In the genomic region with DNA sequence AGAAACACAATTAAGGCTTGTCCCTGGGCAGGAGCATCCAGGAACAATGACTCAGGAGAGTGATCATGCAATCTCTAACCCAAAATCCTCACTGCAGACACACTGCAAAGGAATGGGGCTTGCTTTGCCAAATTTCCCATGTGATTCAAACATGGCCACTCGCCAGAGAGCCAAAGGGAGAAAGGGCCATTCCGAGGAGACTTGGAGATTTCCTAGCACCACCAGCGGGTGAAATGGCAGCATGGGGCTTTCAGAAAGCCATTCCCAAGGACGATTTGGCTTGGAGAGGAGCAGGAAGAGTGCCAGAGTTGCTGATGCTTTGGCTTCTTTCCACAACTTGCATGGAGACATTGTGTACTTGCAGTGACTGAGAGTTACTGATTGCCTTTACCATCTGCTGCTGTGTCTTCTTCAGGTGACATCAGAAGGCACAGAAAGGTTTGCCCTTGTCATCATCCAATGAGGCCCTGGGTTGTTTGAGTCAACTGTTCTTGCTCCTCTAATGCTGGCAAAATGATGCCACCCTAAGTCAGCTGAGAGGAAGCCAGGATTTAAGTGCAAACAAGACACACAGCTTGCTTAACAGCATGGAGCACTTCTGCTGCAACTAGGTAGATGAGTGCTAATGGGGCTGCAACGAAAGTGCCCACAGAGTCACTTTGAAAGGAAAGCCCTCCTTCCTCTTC, we compare ENCODE assay signal across 8 mouse cellular contexts. TPM values are rescaled to one million over a fixed set of nuclear protein-coding genes. Genes with fewer than 3 reads are reported as not detected.
A peak's percentile ranks its signal among the peaks of the same experiment; 100 is the strongest.
DNase-seq lines count a peak whose midpoint lies in the region; ATAC-seq and TF ChIP-seq lines count a peak whose summit lies in the region.

No protein-coding gene starts in this region.

- no peaks in the 10 kb centered on the region for H3K9me3 ChIP-seq in kidney, embryonic 16.5 days (ENCODE audit: low read length)

- no peak for TF ChIP-seq CTCF in bone marrow, adult 2 months (IDR thresholded peaks at IDR 0.05; ENCODE audit: control insufficient read depth, insufficient read depth, low read length)

- peaks cover 28% of the 10 kb centered on the region for H3K4me1 ChIP-seq in kidney, embryonic 16.5 days (ENCODE audit: insufficient read depth, low read length)
- peaks cover 2% of the 10 kb centered on the region; the same call in 1 of the 2 replicates for H3K4me1 ChIP-seq in bone marrow, adult 2 months (ENCODE audit: control insufficient read depth, insufficient read depth, low read length)

- TF ChIP-seq POLR2A in bone marrow, adult 2 months (IDR thresholded peaks at IDR 0.05; ENCODE audit: borderline replicate concordance, control insufficient read depth, low read depth, low read length), result no peak
- no peak for TF ChIP-seq POLR2A in myocyte (IDR thresholded peaks at IDR 0.05; ENCODE audit: insufficient read length, low read depth)

- H3K36me3 ChIP-seq in kidney, embryonic 16.5 days (ENCODE audit: insufficient read depth, low read length), result no peaks in the 10 kb centered on the region
- no peaks in the 10 kb centered on the region for H3K36me3 ChIP-seq in myocyte (ENCODE audit: control insufficient read depth, insufficient read depth)

- 72% methylated on average over 5 of the region's 5 CpGs for WGBS in kidney, embryonic 16.5 days
- 54% methylated on average over 5 of the region's 5 CpGs for WGBS in bone marrow, adult 2 months

- no peak for ATAC-seq in kidney, embryonic 16.5 days (ENCODE audit: low FRiP score, low TSS enrichment)

- H3ac ChIP-seq in myocyte (ENCODE audit: control insufficient read depth, insufficient read length), result no peak overlapping the region

- H3K79me2 ChIP-seq in myocyte (ENCODE audit: control insufficient read depth, insufficient read depth), result no peaks in the 10 kb centered on the region

- no peak overlapping the region for H3K4me2 ChIP-seq in kidney, embryonic 16.5 days (replicated peaks; ENCODE audit: low read depth, low read length)
- peak overlapping the region; percentile 65 for H3K4me2 ChIP-seq in myocyte (ENCODE audit: low read depth)

- H3K27ac ChIP-seq in kidney, embryonic 16.5 days (ENCODE audit: low read length), result no peak overlapping the region
- H3K27ac ChIP-seq in bone marrow, adult 2 months (ENCODE audit: control insufficient read depth, insufficient read depth, low read depth, low read length, poor library complexity), result peak overlapping the region; percentile 61

- peak; percentile 67 for DNase-seq in kidney, adult 18-20 months
- peak; percentile 77 for DNase-seq in gastrocnemius, postnatal 10 days
- peak; percentile 41 to 52 for DNase-seq in layer of hippocampus, adult 8-10 months (ENCODE audit: low spot score in 2 of 2)
- DNase-seq in c-Kit-positive CD71-positive TER-119-positive erythroid progenitor cells, embryonic 14.5 days (ENCODE audit: low spot score), result no peak
- no peak for DNase-seq in embryo, embryonic 11 days

- H3K4me3 ChIP-seq in kidney, embryonic 16.5 days (ENCODE audit: low read length), result no peak overlapping the region
- no peak overlapping the region for H3K4me3 ChIP-seq in bone marrow, adult 2 months (replicated peaks; ENCODE audit: control insufficient read depth, low read depth, low read length)
- no peak overlapping the region for H3K4me3 ChIP-seq in myocyte

- no peaks in the 10 kb centered on the region for H3K27me3 ChIP-seq in kidney, embryonic 16.5 days (ENCODE audit: insufficient read depth, low read length)
- no peaks in the 10 kb centered on the region for H3K27me3 ChIP-seq in myocyte (ENCODE audit: control insufficient read depth, insufficient read depth, insufficient read length)

- H3K9ac ChIP-seq in kidney, embryonic 16.5 days (replicated peaks; ENCODE audit: low read length), result no peak overlapping the region

TF ChIP-seq in myocyte, 11 proteins besides CTCF, POLR2A, EP300 and RAD21:
- TF ChIP-seq SRF (IDR thresholded peaks at IDR 0.05; ENCODE audit: control insufficient read depth, insufficient read length, low read depth) (no peak), MYOG (IDR thresholded peaks at IDR 0.05; ENCODE audit: control insufficient read depth in 1 of 3, insufficient read depth in 1 of 3, insufficient read length in 2 of 3, low read depth in 2 of 3) (no peak), REST (IDR thresholded peaks at IDR 0.05; ENCODE audit: insufficient read depth, insufficient read length) (no peak), USF1 (IDR thresholded peaks at IDR 0.05; ENCODE audit: low read depth) (peak; percentile 86), TCF3 (IDR thresholded peaks at IDR 0.05; ENCODE audit: insufficient read length, low read depth) (no peak), TCF12 (IDR thresholded peaks at IDR 0.05; ENCODE audit: insufficient read depth, poor library complexity, severe bottlenecking) (no peak), MAX (IDR thresholded peaks at IDR 0.05; ENCODE audit: low read depth) (no peak), POLR2AphosphoS2 (IDR thresholded peaks at IDR 0.05; ENCODE audit: insufficient read length, low read depth) (no peak), CEBPB (IDR thresholded peaks at IDR 0.05; ENCODE audit: insufficient read depth, poor library complexity, severe bottlenecking) (peak; percentile 86), MYOD1 (IDR thresholded peaks at IDR 0.05; ENCODE audit: control insufficient read depth in 1 of 3, insufficient read length in 2 of 3, low read depth in 2 of 3) (no peak), E2F4 (IDR thresholded peaks at IDR 0.05; ENCODE audit: insufficient read depth) (no peak)

RNA-seq across cellular contexts. Expression of gene Lyst, which starts 16.5 kb away (rescaled TPM):
- 3.2 and 4.6 TPM in 2 replicates for polyA plus RNA-seq in kidney, embryonic 16.5 days (2015; fragmentation: Nextera tagmentation; extraction: Ambion mirVana)
- 9.2 and 27.6 TPM in 2 replicates for polyA plus RNA-seq in bone marrow, adult 2 months (2011; ENCODE audit: insufficient read depth, insufficient read length, low replicate concordance, missing spikeins)
- total RNA-seq in gastrocnemius, postnatal 10 days (2021), result 1 to 10 TPM; 6.5 to 9.5 TPM
- 100 to 1,000 TPM in 1 of 4 experiments, 10 to 100 TPM in 3; 81.9 to 115 (median 89.3) TPM for total RNA-seq in layer of hippocampus, adult 8-10 months (2022)
- polyA plus RNA-seq in myocyte (2012; fragmentation: generic; extraction: Trizol), result 3.6 TPM

Comparison
In these comparisons a context has a peak if more than half of its experiments do, and no peak if none do; other contexts are left out.
1. DNase-seq: peak in kidney, adult 18-20 months (single experiment), gastrocnemius, postnatal 10 days (single experiment) and layer of hippocampus, adult 8-10 months (2 of 2); none in c-Kit-positive CD71-positive TER-119-positive erythroid progenitor cells, embryonic 14.5 days (single experiment) and embryo, embryonic 11 days (single experiment).